Mouse (Mus musculus): ENCODE results near the gene Bicdl1. TPM values are rescaled to one million over a fixed set of nuclear protein-coding genes. Genes with fewer than 3 reads are reported as not detected.
A peak's percentile ranks its signal among the peaks of the same experiment; 100 is the strongest.
"Not testable (repeated sequence)": the region's sequence is repeated elsewhere in the genome, so short reads cannot be mapped to it uniquely, and the experiment has no call there.

Bicdl1 gene
- polyA plus RNA-seq, 1 experiment from 2014 or later = 2.9 TPM

DNA sequence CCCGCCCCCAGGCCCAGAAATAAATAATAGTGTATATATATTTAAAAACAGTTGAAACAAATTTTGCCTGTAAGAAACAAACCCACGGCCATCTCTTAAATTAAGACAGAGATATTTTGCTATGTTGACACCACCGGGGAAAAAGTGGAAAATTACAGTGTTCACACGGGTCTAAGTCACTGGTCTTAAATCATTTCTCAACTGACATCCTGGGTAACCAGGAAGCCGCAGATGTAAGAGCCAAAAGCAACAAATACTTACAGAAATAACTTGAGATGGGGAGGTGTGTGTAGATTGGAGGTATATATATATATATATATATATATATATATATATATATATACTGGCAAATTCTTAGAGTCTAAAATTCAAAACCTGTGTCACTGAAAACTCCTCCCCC lies 21.5 kb upstream of the Bicdl1 start:
- Histone ChIP-seq H3K9ac (no peak overlapping the region), H3K9me3 (replicated peaks) (no peaks in the 10 kb centered on the region), H3K27me3 (replicated peaks) (no peaks in the 10 kb centered on the region), H3K4me3 (no peak overlapping the region), H3K4me1 (no peaks in the 10 kb centered on the region), H3K4me2 (no peak overlapping the region), H3K27ac (no peak overlapping the region), H3K36me3 (no peaks in the 10 kb centered on the region)
- no peak for ATAC-seq
- 69% methylated on average over 5 of the region's 5 CpGs for WGBS (ENCODE audit: insufficient replicate concordance)

GRCm38 (mm10) chr5:115751916-115752315 lies 20.5 kb upstream of the Bicdl1 start:
- H3K9me3 ChIP-seq (replicated peaks); H3K4me1 ChIP-seq; ATAC-seq; H3K9ac ChIP-seq; H3K36me3 ChIP-seq; H3K4me3 ChIP-seq; H3K27me3 ChIP-seq (replicated peaks); H3K27ac ChIP-seq; H3K4me2 ChIP-seq: not testable (repeated sequence)
- whole genome bisulfite sequencing (ENCODE audit: insufficient replicate concordance) = 73% methylated on average over 9 of the region's 9 CpGs

- 55% methylated on average over 7 of the region's 8 CpGs for WGBS (ENCODE audit: insufficient replicate concordance)
- Histone ChIP-seq H3K27ac (no peak overlapping the region), H3K9ac (no peak overlapping the region), H3K36me3 (no peaks in the 10 kb centered on the region), H3K4me3 (no peak overlapping the region), H3K4me1 (no peaks in the 10 kb centered on the region), H3K27me3 (replicated peaks) (no peaks in the 10 kb centered on the region), H3K9me3 (replicated peaks) (no peaks in the 10 kb centered on the region), H3K4me2 (no peak overlapping the region)
- ATAC-seq = no peak
These were observed 16.9 kb upstream of the Bicdl1 start for GRCm38 (mm10) chr5:115748316-115748715.

DNA sequence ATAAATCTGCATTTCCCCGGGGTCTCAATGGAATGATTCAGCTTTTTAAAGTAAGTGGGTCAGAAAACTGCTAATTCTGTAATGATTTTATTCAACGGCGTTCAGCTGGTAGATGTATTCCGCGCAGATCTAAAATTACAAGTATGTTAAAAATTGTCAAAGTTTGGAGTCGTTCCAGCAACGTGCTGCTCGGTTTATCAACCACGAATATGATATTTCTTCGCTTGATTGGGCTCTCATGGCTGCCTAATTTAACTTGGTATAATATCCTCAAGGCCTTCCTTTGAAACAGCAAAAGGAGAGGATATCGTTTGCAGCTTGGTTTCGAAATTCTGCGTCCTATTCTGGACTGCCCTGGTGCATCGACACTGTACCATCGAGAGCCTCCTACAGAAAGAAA lies 13.9 kb upstream of the Bicdl1 start:
- ATAC-seq = no peak
- no peaks in the 10 kb centered on the region for H3K9me3 ChIP-seq (replicated peaks)
- no peak overlapping the region for H3K4me3 ChIP-seq
- no peak overlapping the region for H3K9ac ChIP-seq
- H3K36me3 ChIP-seq = no peaks in the 10 kb centered on the region
- no peak overlapping the region for H3K27ac ChIP-seq
- H3K4me2 ChIP-seq = no peak overlapping the region
- H3K27me3 ChIP-seq (replicated peaks) = no peaks in the 10 kb centered on the region
- no peaks in the 10 kb centered on the region for H3K4me1 ChIP-seq
- WGBS (ENCODE audit: insufficient replicate concordance) = 71% methylated on average over 15 of the region's 15 CpGs

- Histone ChIP-seq H3K4me3 (no peak overlapping the region), H3K9me3 (replicated peaks) (0 out of 2 replicates have a peak, but pooled peaks cover 5% of the 10 kb centered on the region), H3K27me3 (replicated peaks) (peaks cover 11% of the 10 kb centered on the region), H3K4me2 (no peak overlapping the region), H3K36me3 (no peaks in the 10 kb centered on the region), H3K4me1 (0 out of 2 replicates have a peak, but pooled peaks cover under 1% of the 10 kb centered on the region), H3K9ac (no peak overlapping the region), H3K27ac (no peak overlapping the region)
- no peak for ATAC-seq
- WGBS (ENCODE audit: insufficient replicate concordance) = 78% methylated on average over 5 of the region's 5 CpGs
These were observed 6.6 kb upstream of the Bicdl1 start for GRCm38 (mm10) chr5:115738032-115738431.

GRCm38 (mm10) chr5:115734570-115734969 lies 3.1 kb upstream of the Bicdl1 start:
- no peak overlapping the region for H3K4me3 ChIP-seq
- 75% methylated on average over 2 of the region's 2 CpGs for WGBS (ENCODE audit: insufficient replicate concordance)
- H3K4me1 ChIP-seq = peaks cover 21% of the 10 kb centered on the region
- no peaks in the 10 kb centered on the region for H3K36me3 ChIP-seq
- H3K9ac ChIP-seq = no peak overlapping the region
- H3K4me2 ChIP-seq = no peak overlapping the region
- ATAC-seq = no peak
- H3K27me3 ChIP-seq (replicated peaks) = peaks cover 45% of the 10 kb centered on the region
- H3K9me3 ChIP-seq (replicated peaks) = 0 out of 2 replicates have a peak, but pooled peaks cover 5% of the 10 kb centered on the region
- H3K27ac ChIP-seq = no peak overlapping the region

- peaks cover 21% of the 10 kb centered on the region for H3K4me1 ChIP-seq
- no peaks in the 10 kb centered on the region for H3K36me3 ChIP-seq
- peaks cover 56% of the 10 kb centered on the region for H3K27me3 ChIP-seq (replicated peaks)
- peak overlapping the region; percentile 62 for H3K4me3 ChIP-seq
- 0 out of 2 replicates have a peak, but pooled peaks cover under 1% of the 10 kb centered on the region for H3K9me3 ChIP-seq (replicated peaks)
- H3K4me2 ChIP-seq = peak overlapping the region; percentile 95
- WGBS (ENCODE audit: insufficient replicate concordance) = 1% methylated on average over 9 of the region's 9 CpGs
- 0 out of 2 replicates have a peak, but pooled peaks have one; percentile 3 for ATAC-seq
- H3K9ac ChIP-seq = no peak overlapping the region
- H3K27ac ChIP-seq = no peak overlapping the region
These were observed 1.4 kb upstream of the Bicdl1 start for GRCm38 (mm10) chr5:115732849-115733216.

DNA sequence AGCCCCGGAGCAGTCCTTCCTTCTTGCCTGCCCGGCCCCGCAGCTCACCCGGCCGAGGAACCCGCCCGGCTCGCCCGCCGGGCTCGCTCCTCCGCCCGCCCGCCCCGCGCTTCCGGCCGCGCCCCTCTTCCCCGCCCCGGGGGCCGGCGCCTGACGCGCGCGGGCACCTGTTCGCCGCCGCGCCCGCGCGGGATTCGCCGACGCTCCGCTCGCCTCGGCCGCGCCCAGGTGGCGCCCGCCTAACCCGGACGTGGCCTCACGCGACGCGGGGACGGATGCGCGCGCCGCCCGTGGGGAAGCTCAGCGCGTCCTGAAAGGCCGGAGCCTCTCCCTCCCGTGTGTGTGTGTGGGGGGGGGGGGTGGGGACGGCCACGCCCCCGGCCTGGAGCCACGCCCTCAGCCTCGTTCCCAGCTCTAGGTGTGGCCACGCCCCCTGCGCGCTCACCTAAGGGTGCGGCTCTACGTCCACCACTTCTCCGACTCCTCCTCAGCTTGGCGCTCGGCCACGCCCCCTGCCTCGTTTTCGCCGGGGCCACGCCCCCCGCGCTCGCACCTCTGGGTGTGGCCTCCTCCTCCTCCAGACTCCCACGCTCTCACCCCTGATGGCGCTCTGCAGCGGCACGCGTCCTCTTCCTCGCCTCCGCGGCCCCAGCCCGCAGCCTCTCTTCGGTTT lies 891 bp upstream of the Bicdl1 start:
- H3K4me3 ChIP-seq = peak overlapping the region; percentile 62
- peak; percentile 84 for ATAC-seq
- under 1% methylated on average over 59 of the region's 91 CpGs for WGBS (ENCODE audit: insufficient replicate concordance)

DNA sequence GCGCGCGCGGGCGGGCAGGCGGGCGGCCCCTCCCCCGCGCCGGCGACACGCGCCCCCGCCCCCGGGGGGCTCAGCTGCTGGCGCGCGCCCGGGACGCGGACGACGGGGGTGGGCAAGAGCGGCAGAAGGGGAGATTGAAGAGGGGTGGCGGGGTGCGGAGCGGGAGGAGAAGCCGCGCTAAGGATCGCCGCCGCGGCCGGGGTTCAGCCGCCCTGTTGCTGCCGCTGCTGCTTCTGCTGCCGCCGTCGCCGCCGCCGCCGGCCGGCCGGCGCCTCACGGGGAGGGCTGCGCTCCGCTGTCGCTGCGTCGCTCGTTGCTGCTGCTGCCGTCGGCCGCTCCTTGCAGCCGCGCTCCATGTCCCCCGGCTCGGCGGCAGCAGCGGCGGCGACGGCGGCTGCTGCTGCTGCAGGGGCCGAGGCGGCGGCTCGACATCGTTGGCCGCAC lies 333 bp upstream of the Bicdl1 start:
- no peaks in the 10 kb centered on the region for H3K36me3 ChIP-seq
- WGBS (ENCODE audit: insufficient replicate concordance) = under 1% methylated on average over 37 of the region's 72 CpGs
- no peak overlapping the region for H3K27ac ChIP-seq
- peak overlapping the region; percentile 95 for H3K4me2 ChIP-seq
- peak; percentile 20; the same call in 1 of the 2 replicates for ATAC-seq
- peaks cover 56% of the 10 kb centered on the region for H3K27me3 ChIP-seq (replicated peaks)
- H3K9ac ChIP-seq = peak overlapping the region; percentile 31; the same call in 1 of the 2 replicates
- no peaks in the 10 kb centered on the region for H3K9me3 ChIP-seq (replicated peaks)
- peak overlapping the region; percentile 62 for H3K4me3 ChIP-seq
- peaks cover 21% of the 10 kb centered on the region for H3K4me1 ChIP-seq

More for the DNA sequence above, 891 bp upstream of the Bicdl1 start:
- Histone ChIP-seq H3K9ac (peak overlapping the region; percentile 31; the same call in 1 of the 2 replicates), H3K36me3 (no peaks in the 10 kb centered on the region), H3K4me2 (peak overlapping the region; percentile 95), H3K27ac (no peak overlapping the region), H3K27me3 (replicated peaks) (peaks cover 56% of the 10 kb centered on the region), H3K9me3 (replicated peaks) (no peaks in the 10 kb centered on the region), H3K4me1 (peaks cover 21% of the 10 kb centered on the region)

DNA sequence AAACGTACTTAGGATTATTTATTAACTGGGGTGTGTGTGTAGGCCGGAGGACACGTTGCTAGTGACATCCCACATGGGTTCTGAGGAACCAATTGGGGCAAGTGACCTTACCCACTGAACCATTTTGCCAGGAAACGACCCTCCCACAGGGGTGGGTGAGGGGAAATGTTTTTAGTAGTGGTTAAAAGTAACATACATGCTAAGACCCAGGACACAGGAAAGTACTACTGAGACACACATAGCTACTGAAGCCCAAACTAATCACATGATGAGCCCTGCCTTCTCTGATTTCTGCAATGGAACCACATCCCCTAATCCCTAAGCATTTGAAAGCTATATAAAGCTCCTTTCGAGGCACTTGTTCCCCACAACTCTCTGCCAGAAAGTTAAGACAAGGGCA lies 1.1 kb downstream of the Bicdl1 start:
- 0 out of 2 replicates have a peak overlapping the region, but pooled peaks have one; percentile 95 for H3K4me2 ChIP-seq
- no peaks in the 10 kb centered on the region for H3K36me3 ChIP-seq
- WGBS (ENCODE audit: insufficient replicate concordance) = 54% methylated on average over 5 of the region's 5 CpGs
- no peak overlapping the region for H3K9ac ChIP-seq
- peaks cover 21% of the 10 kb centered on the region for H3K4me1 ChIP-seq
- no peak overlapping the region for H3K27ac ChIP-seq
- H3K27me3 ChIP-seq (replicated peaks) = peaks cover 56% of the 10 kb centered on the region
- no peak overlapping the region for H3K4me3 ChIP-seq
- ATAC-seq = no peak
- H3K9me3 ChIP-seq (replicated peaks) = no peaks in the 10 kb centered on the region

- H3K4me2 ChIP-seq = no peak overlapping the region
- H3K4me3 ChIP-seq = no peak overlapping the region
- no peak overlapping the region for H3K9ac ChIP-seq
- H3K27me3 ChIP-seq (replicated peaks) = peaks cover 31% of the 10 kb centered on the region
- no peaks in the 10 kb centered on the region for H3K36me3 ChIP-seq
- 67% methylated on average over 8 of the region's 8 CpGs for WGBS (ENCODE audit: insufficient replicate concordance)
- H3K9me3 ChIP-seq (replicated peaks) = no peaks in the 10 kb centered on the region
- H3K4me1 ChIP-seq = peaks cover 7% of the 10 kb centered on the region
- no peak for ATAC-seq
- H3K27ac ChIP-seq = no peak overlapping the region
These were observed 4.8 kb downstream of the Bicdl1 start for GRCm38 (mm10) chr5:115726581-115726980.

- H3K27ac ChIP-seq = no peak overlapping the region
- H3K9ac ChIP-seq = no peak overlapping the region
- ATAC-seq = no peak
- 52% methylated on average over 16 of the region's 16 CpGs for WGBS (ENCODE audit: insufficient replicate concordance)
- peaks cover 3% of the 10 kb centered on the region for H3K4me1 ChIP-seq
- no peak overlapping the region for H3K4me2 ChIP-seq
- peaks cover 26% of the 10 kb centered on the region for H3K27me3 ChIP-seq (replicated peaks)
- H3K4me3 ChIP-seq = no peak overlapping the region
- H3K9me3 ChIP-seq (replicated peaks) = no peaks in the 10 kb centered on the region
- H3K36me3 ChIP-seq = no peaks in the 10 kb centered on the region
These were observed 5.4 kb downstream of the Bicdl1 start for GRCm38 (mm10) chr5:115726019-115726418.

All from liver, embryonic 12.5 days (tissue).